Mouse (Mus musculus) stomach, postnatal 0 days (tissue): ENCODE measurements around the gene Apoc3. TPM values are rescaled to one million over a fixed set of nuclear protein-coding genes. Genes with fewer than 3 reads are reported as not detected.

Source experiments
- ATAC-seq: fragments of 200-750 bp; cut with Nextera tagmentation; 2 replicates; pipeline ENCODE4 v1.8.0; 2017; ENCODE audit not compliant: low FRiP score, low TSS enrichment
- DNase-seq: peaks from one replicate; pipeline ENCODE4 v3.0.0-alpha.2; 2016; ENCODE audit warnings: low spot score
- H3K27ac ChIP-seq: fragments of 300-500 bp; sonication (generic); replicated peaks from 2 replicates; pipeline ENCODE4 v1.5.1; 2014; ENCODE audit warnings: mild to moderate bottlenecking, control low read depth
- H3K27me3 ChIP-seq: fragments of 300-500 bp; sonication (generic); 2 replicates; pipeline ENCODE4 v1.6.1; 2014; ENCODE audit warnings: low read length; ENCODE audit not compliant: control insufficient read depth, insufficient read depth
- H3K36me3 ChIP-seq: fragments of 300-500 bp; sonication (generic); 2 replicates; pipeline ENCODE4 v1.6.1; 2014; ENCODE audit warnings: low read length, mixed read lengths; ENCODE audit not compliant: control insufficient read depth, insufficient read depth
- H3K4me1 ChIP-seq: fragments of 300-500 bp; sonication (generic); replicated peaks from 2 replicates; pipeline ENCODE4 v1.6.1; 2014; ENCODE audit warnings: antibody characterized with exemption; ENCODE audit not compliant: control insufficient read depth, insufficient read depth
- H3K4me2 ChIP-seq: fragments of 300-500 bp; sonication (generic); replicated peaks from 2 replicates; pipeline ENCODE4 v1.6.1; 2014; ENCODE audit warnings: low read depth, mild to moderate bottlenecking, control low read depth, moderate library complexity
- H3K4me3 ChIP-seq: fragments of 300-500 bp; sonication (generic); 2 replicates; pipeline ENCODE4 v1.5.1; 2014; ENCODE audit warnings: low read depth, low read length, control low read depth
- H3K9ac ChIP-seq: fragments of 300-500 bp; sonication (generic); 2 replicates; pipeline ENCODE4 v1.6.1; 2014; ENCODE audit warnings: mild to moderate bottlenecking, low read length, control low read depth, mixed read lengths
- H3K9me3 ChIP-seq: fragments of 300-500 bp; sonication (generic); 2 replicates; pipeline ENCODE4 v1.6.1; 2016; ENCODE audit warnings: low read length; ENCODE audit not compliant: control insufficient read depth
- CTCF ChIP-seq: IDR thresholded peaks from 2 replicates; pipeline ENCODE4 v1.5.1; 2016; ENCODE audit warnings: antibody characterized with exemption, low read depth, mild to moderate bottlenecking, moderate library complexity
- EP300 ChIP-seq: optimal IDR thresholded peaks from 2 replicates; pipeline ENCODE3; 2016; ENCODE audit warnings: antibody characterized with exemption
- WGBS: fragments of 180-500 bp; shearing (Covaris S2); extraction: QIAGEN DNeasy Blood & Tissue Kit; methylation state at CpG from one replicate; pipeline ENCODE4 v1.1.7; 2014; 5-methylcytosine and 5-hydroxymethylcytosine counted together
- polyA plus RNA-seq: library from polyadenylated mRNA; unstranded; fragments of >200 nt; fragmentation: Nextera tagmentation; extraction: Ambion mirVana; gene quantifications from 2 replicates; pipeline ENCODE4 v1.2.1, GENCODE M21; 2015

The Apoc3 gene
- polyA plus RNA-seq, result 0.58 and 1.2 TPM in 2 replicates

GRCm38 (mm10) chr9:46235596-46235648, at the start of gene Apoc3:
Gene Apoc3, minus strand, starts transcription at chr9:46235636.
- H3K4me2 ChIP-seq, result no peak within 1 kb of the TSS

GRCm38 (mm10) chr9:46282631-46283436, 47.4 kb upstream of the Apoc3 start, which contains the start of gene Bud13:
Gene Bud13, plus strand, starts transcription at chr9:46283008.
- peak; percentile 93 for DNase-seq
- WGBS, result under 1% methylated on average over 55 of the region's 55 CpGs
- peak within 1 kb of the TSS; percentile 91 for H3K9ac ChIP-seq

More at GRCm38 (mm10) chr9:46235596-46235648, at the start of gene Apoc3:
- no peak for ATAC-seq
- Histone ChIP-seq H3K36me3 (no peaks in the 10 kb centered on the region), H3K4me3 (no peak within 1 kb of the TSS), H3K27ac (no peak within 1 kb of the TSS), H3K9ac (no peak within 1 kb of the TSS), H3K9me3 (no peaks in the 10 kb centered on the region), H3K27me3 (no peaks in the 10 kb centered on the region), H3K4me1 (no peaks in the 10 kb centered on the region)
- no peak for DNase-seq
- TF ChIP-seq EP300 (no peak), CTCF (no peak)

GRCm38 (mm10) chr9:46274494-46274893, 39.1 kb upstream of the Apoc3 start:
- Histone ChIP-seq H3K27ac (no peak overlapping the region), H3K4me2 (no peak overlapping the region), H3K9me3 (no peaks in the 10 kb centered on the region), H3K36me3 (peaks cover 16% of the 10 kb centered on the region), H3K4me3 (no peak overlapping the region), H3K27me3 (no peaks in the 10 kb centered on the region), H3K9ac (no peak overlapping the region), H3K4me1 (no peaks in the 10 kb centered on the region; the same call in 1 of the 2 replicates)
- 83% methylated on average over 9 of the region's 9 CpGs for WGBS
- TF ChIP-seq EP300 (no peak), CTCF (no peak)
- DNase-seq (no peak), ATAC-seq (no peak)

More at GRCm38 (mm10) chr9:46282631-46283436, 47.4 kb upstream of the Apoc3 start, which contains the start of gene Bud13:
- TF ChIP-seq CTCF (peak; percentile 77), EP300 (no peak)
- Histone ChIP-seq H3K27ac (peak within 1 kb of the TSS; percentile 82), H3K36me3 (peaks cover 18% of the 10 kb centered on the region), H3K4me3 (peak within 1 kb of the TSS; percentile 96), H3K9me3 (no peaks in the 10 kb centered on the region), H3K4me2 (peak within 1 kb of the TSS; percentile 68), H3K27me3 (no peaks in the 10 kb centered on the region), H3K4me1 (peaks cover 3% of the 10 kb centered on the region; the same call in 1 of the 2 replicates)
- ATAC-seq, result peak; percentile 92

GRCm38 (mm10) chr9:46272677-46273454, 37.4 kb upstream of the Apoc3 start, which contains the start of gene Zpr1:
Gene Zpr1, plus strand, starts transcription at chr9:46273064.
- peak; percentile 92 for DNase-seq
- peak within 1 kb of the TSS; percentile 77 for H3K27ac ChIP-seq
- TF ChIP-seq EP300 (no peak), CTCF (peak; percentile 62)
- WGBS, result 5% methylated on average over 43 of the region's 45 CpGs
- no peaks in the 10 kb centered on the region for H3K27me3 ChIP-seq
- H3K36me3 ChIP-seq, result peaks cover 12% of the 10 kb centered on the region
- H3K4me3 ChIP-seq, result peak within 1 kb of the TSS; percentile 67
- H3K4me1 ChIP-seq, result no peaks in the 10 kb centered on the region; the same call in 1 of the 2 replicates
- ATAC-seq, result peak; percentile 95
- no peaks in the 10 kb centered on the region for H3K9me3 ChIP-seq
- H3K4me2 ChIP-seq, result peak within 1 kb of the TSS; percentile 77
- peak within 1 kb of the TSS; percentile 76 for H3K9ac ChIP-seq

GRCm38 (mm10) chr9:46272070-46272469, 36.6 kb upstream of the Apoc3 start:
- Histone ChIP-seq H3K9ac (no peak overlapping the region), H3K4me2 (no peak overlapping the region), H3K4me3 (no peak overlapping the region), H3K27ac (no peak overlapping the region), H3K4me1 (no peaks in the 10 kb centered on the region; the same call in 1 of the 2 replicates), H3K27me3 (no peaks in the 10 kb centered on the region), H3K36me3 (peaks cover 6% of the 10 kb centered on the region), H3K9me3 (no peaks in the 10 kb centered on the region)
- 76% methylated on average over 9 of the region's 9 CpGs for WGBS
- no peak for DNase-seq
- no peak for ATAC-seq
- TF ChIP-seq EP300, result no peak

- WGBS, result 89% methylated on average over 4 of the region's 4 CpGs
- H3K4me2 ChIP-seq, result no peak overlapping the region
- no peak for DNase-seq
- TF ChIP-seq CTCF (no peak), EP300 (no peak)
- H3K9ac ChIP-seq, result no peak overlapping the region
- H3K4me3 ChIP-seq, result no peak overlapping the region
- no peaks in the 10 kb centered on the region for H3K9me3 ChIP-seq
- no peak for ATAC-seq
- no peak overlapping the region for H3K27ac ChIP-seq
- H3K36me3 ChIP-seq, result peaks cover 3% of the 10 kb centered on the region
- H3K4me1 ChIP-seq, result no peaks in the 10 kb centered on the region; the same call in 1 of the 2 replicates
- no peaks in the 10 kb centered on the region for H3K27me3 ChIP-seq
Measured at GRCm38 (mm10) chr9:46270782-46271181, 35.3 kb upstream of the Apoc3 start.
